Mouse (Mus musculus) bone marrow, adult 2 months (tissue): ENCODE measurements around the gene Toporsl.

ENCODE experiments used
- CTCF ChIP-seq: fragments of 200-500 bp; IDR thresholded peaks from 2 replicates; pipeline ENCODE4 v1.5.1; 2011; ENCODE audit warnings: low read length, control low read depth; ENCODE audit not compliant: control insufficient read depth, insufficient read depth
- POLR2A ChIP-seq: fragments of 200-500 bp; IDR thresholded peaks from 2 replicates; pipeline ENCODE4 v1.6.1; 2011; ENCODE audit warnings: low read depth, mild to moderate bottlenecking, control low read depth, low read length, borderline replicate concordance; ENCODE audit not compliant: control insufficient read depth

DNA sequence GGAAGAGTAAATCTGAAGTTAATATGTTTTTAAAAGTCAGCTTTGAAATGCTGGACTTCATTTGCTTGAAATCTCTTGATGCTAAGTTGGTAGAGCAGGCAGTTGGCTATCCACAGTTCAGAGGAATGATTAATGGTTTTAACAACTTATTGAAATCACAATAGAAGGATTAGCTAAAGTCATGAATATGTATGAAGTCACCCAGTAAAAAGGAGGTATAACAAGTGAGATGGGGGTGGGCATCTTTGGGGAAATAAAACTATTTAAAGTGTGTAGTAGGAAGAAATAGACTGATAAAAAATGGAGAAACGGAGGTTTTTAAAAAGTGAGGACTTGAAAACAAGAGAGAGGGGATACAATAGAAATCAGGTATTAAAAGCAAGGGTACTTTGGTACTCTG is 38.0 kb upstream of the Toporsl start:
- TF ChIP-seq POLR2A (no peak), CTCF (no peak)
